15 mouse cellular contexts compared by ENCODE assay signal in the genomic region with DNA sequence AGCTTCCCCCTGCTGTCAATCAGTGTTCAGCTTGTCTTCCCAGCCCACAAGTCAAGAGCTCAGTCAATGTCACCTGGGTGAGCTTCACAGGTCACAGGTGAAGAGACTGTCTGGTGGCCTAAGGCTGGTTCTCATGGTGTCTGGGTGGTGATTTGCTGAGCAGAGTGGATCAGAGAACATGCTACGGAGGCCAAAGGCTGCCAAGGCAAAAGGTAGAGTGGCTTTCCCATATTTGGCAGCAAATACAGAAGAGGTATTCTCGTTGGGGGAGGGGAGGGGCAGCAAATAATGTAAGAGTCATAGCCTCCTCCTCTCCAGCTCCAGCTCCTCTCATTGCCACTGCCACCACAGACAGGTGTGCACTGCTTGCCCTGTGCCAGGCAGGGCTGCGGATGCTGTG. TPM values are rescaled to one million over a fixed set of nuclear protein-coding genes. Genes with fewer than 3 reads are reported as not detected.
A peak's percentile ranks its signal among the peaks of the same experiment; 100 is the strongest.
DNase-seq lines count a peak whose midpoint lies in the region; ATAC-seq and TF ChIP-seq lines count a peak whose summit lies in the region.
"Had no signal": no experiment of that assay in that cellular context is flagged by ENCODE, and none has a peak within 500 bp of the region (broad histone marks: within the 10 kb centered on the region; RNA-seq: fewer than 3 reads in every experiment).

No protein-coding gene starts in this region.

- no peak overlapping the region for H3K4me3 ChIP-seq in hindbrain, embryonic 10.5 days
- no peak overlapping the region for H3K4me3 ChIP-seq in hindbrain, embryonic 11.5 days (ENCODE audit: low read depth, low read length)
- H3K4me3 ChIP-seq in megakaryocyte, embryonic 14.5 days (replicated peaks), result peak overlapping the region; percentile 64
- H3K4me3 ChIP-seq in lung, embryonic 15.5 days, result no peak overlapping the region
- H3K4me3 ChIP-seq in stomach, postnatal 0 days (ENCODE audit: low read depth, low read length), result no peak overlapping the region
- H3K4me3 ChIP-seq in midbrain, embryonic 14.5 days (replicated peaks; ENCODE audit: low read depth, low read length), result no peak overlapping the region
- H3K4me3 ChIP-seq: hindbrain, embryonic 15.5 days; neural tube, embryonic 13.5 days had no signal

- no peak overlapping the region for H3K9ac ChIP-seq in hindbrain, embryonic 11.5 days (ENCODE audit: low read depth, low read length)
- no peak overlapping the region for H3K9ac ChIP-seq in lung, embryonic 15.5 days
- H3K9ac ChIP-seq in stomach, postnatal 0 days (ENCODE audit: low read length), result no peak overlapping the region
- no peak overlapping the region for H3K9ac ChIP-seq in midbrain, embryonic 14.5 days (replicated peaks; ENCODE audit: low read length)
- H3K9ac ChIP-seq: hindbrain, embryonic 15.5 days; neural tube, embryonic 13.5 days had no signal

- H3K27me3 ChIP-seq in hindbrain, embryonic 10.5 days (ENCODE audit: insufficient read depth, poor library complexity, severe bottlenecking), result no peaks in the 10 kb centered on the region
- no peaks in the 10 kb centered on the region for H3K27me3 ChIP-seq in hindbrain, embryonic 11.5 days (ENCODE audit: control insufficient read depth, insufficient read depth, low read length)
- no peaks in the 10 kb centered on the region for H3K27me3 ChIP-seq in megakaryocyte, embryonic 14.5 days (replicated peaks)
- H3K27me3 ChIP-seq in lung, embryonic 15.5 days, result no peaks in the 10 kb centered on the region
- H3K27me3 ChIP-seq in stomach, postnatal 0 days (ENCODE audit: control insufficient read depth, insufficient read depth, low read length), result no peaks in the 10 kb centered on the region
- no peaks in the 10 kb centered on the region for H3K27me3 ChIP-seq in midbrain, embryonic 14.5 days (ENCODE audit: control insufficient read depth, insufficient read depth, low read length)
- H3K27me3 ChIP-seq: hindbrain, embryonic 15.5 days; neural tube, embryonic 13.5 days had no signal

- no peak for ATAC-seq in hindbrain, embryonic 11.5 days (ENCODE audit: low FRiP score)
- ATAC-seq in megakaryocyte, adult 5-6 weeks (ENCODE audit: poor library complexity, severe bottlenecking), result no peak
- ATAC-seq in lung, embryonic 15.5 days (ENCODE audit: borderline replicate concordance, extremely low read depth, low FRiP score, low TSS enrichment), result no peak
- ATAC-seq in stomach, postnatal 0 days (ENCODE audit: low FRiP score, low TSS enrichment), result no peak
- ATAC-seq in midbrain, embryonic 14.5 days (ENCODE audit: low FRiP score, low TSS enrichment), result no peak
- ATAC-seq: forebrain, embryonic 16.5 days had no signal

- H3K36me3 ChIP-seq in hindbrain, embryonic 10.5 days, result no peaks in the 10 kb centered on the region
- no peaks in the 10 kb centered on the region for H3K36me3 ChIP-seq in hindbrain, embryonic 11.5 days (ENCODE audit: control insufficient read depth, insufficient read depth, low read length)
- H3K36me3 ChIP-seq in megakaryocyte, embryonic 14.5 days (replicated peaks; ENCODE audit: low read length), result peaks cover 61% of the 10 kb centered on the region
- H3K36me3 ChIP-seq in lung, embryonic 15.5 days, result no peaks in the 10 kb centered on the region
- H3K36me3 ChIP-seq in stomach, postnatal 0 days (ENCODE audit: control insufficient read depth, insufficient read depth, low read length), result no peaks in the 10 kb centered on the region
- no peaks in the 10 kb centered on the region for H3K36me3 ChIP-seq in midbrain, embryonic 14.5 days (ENCODE audit: control insufficient read depth, insufficient read depth, low read length)
- H3K36me3 ChIP-seq: hindbrain, embryonic 15.5 days; neural tube, embryonic 13.5 days had no signal

- H3K9me3 ChIP-seq in hindbrain, embryonic 10.5 days, result no peaks in the 10 kb centered on the region
- H3K9me3 ChIP-seq in hindbrain, embryonic 11.5 days (ENCODE audit: control insufficient read depth, low read length), result no peaks in the 10 kb centered on the region
- no peaks in the 10 kb centered on the region for H3K9me3 ChIP-seq in megakaryocyte, embryonic 14.5 days
- H3K9me3 ChIP-seq in lung, embryonic 15.5 days, result no peaks in the 10 kb centered on the region
- H3K9me3 ChIP-seq in stomach, postnatal 0 days (ENCODE audit: control insufficient read depth, low read length), result no peaks in the 10 kb centered on the region
- no peaks in the 10 kb centered on the region for H3K9me3 ChIP-seq in midbrain, embryonic 14.5 days (ENCODE audit: control insufficient read depth, low read length)
- H3K9me3 ChIP-seq: hindbrain, embryonic 15.5 days; neural tube, embryonic 13.5 days had no signal

- no peak for TF ChIP-seq CTCF in stomach, postnatal 0 days (IDR thresholded peaks at IDR 0.05; ENCODE audit: low read depth)

- H3K4me1 ChIP-seq in hindbrain, embryonic 10.5 days (replicated peaks), result peaks cover 59% of the 10 kb centered on the region
- H3K4me1 ChIP-seq in hindbrain, embryonic 11.5 days (replicated peaks; ENCODE audit: control insufficient read depth, insufficient read depth, low read length), result no peaks in the 10 kb centered on the region; the same call in 1 of the 2 replicates
- H3K4me1 ChIP-seq in megakaryocyte, embryonic 14.5 days, result peaks cover 99% of the 10 kb centered on the region
- H3K4me1 ChIP-seq in lung, embryonic 15.5 days, result peaks cover 56% of the 10 kb centered on the region
- peaks cover 9% of the 10 kb centered on the region for H3K4me1 ChIP-seq in stomach, postnatal 0 days (replicated peaks; ENCODE audit: control insufficient read depth, insufficient read depth)
- peaks cover 21% of the 10 kb centered on the region for H3K4me1 ChIP-seq in midbrain, embryonic 14.5 days (ENCODE audit: control insufficient read depth, insufficient read depth, low read length)

- no peak overlapping the region for H3K4me2 ChIP-seq in hindbrain, embryonic 11.5 days (replicated peaks; ENCODE audit: low read depth, low read length)
- no peak overlapping the region for H3K4me2 ChIP-seq in lung, embryonic 15.5 days
- H3K4me2 ChIP-seq in stomach, postnatal 0 days (replicated peaks; ENCODE audit: low read depth), result no peak overlapping the region
- H3K4me2 ChIP-seq in midbrain, embryonic 14.5 days (ENCODE audit: low read length), result no peak overlapping the region
- H3K4me2 ChIP-seq: hindbrain, embryonic 15.5 days; neural tube, embryonic 13.5 days had no signal

- WGBS in hindbrain, embryonic 10.5 days, result 84% methylated on average over 3 of the region's 3 CpGs
- WGBS in hindbrain, embryonic 11.5 days, result 84% methylated on average over 3 of the region's 3 CpGs
- 56% methylated on average over 3 of the region's 3 CpGs for WGBS in lung, embryonic 15.5 days
- WGBS in stomach, postnatal 0 days, result 64% methylated on average over 3 of the region's 3 CpGs
- WGBS in midbrain, embryonic 14.5 days, result 92% methylated on average over 3 of the region's 3 CpGs

- 0 out of 2 replicates have a peak overlapping the region, but pooled peaks have one; percentile 25 for H3K27ac ChIP-seq in hindbrain, embryonic 10.5 days
- no peak overlapping the region for H3K27ac ChIP-seq in hindbrain, embryonic 11.5 days (ENCODE audit: low read depth, low read length)
- H3K27ac ChIP-seq in lung, embryonic 15.5 days, result peak overlapping the region; percentile 95
- H3K27ac ChIP-seq in stomach, postnatal 0 days (replicated peaks), result peak overlapping the region; percentile 89
- H3K27ac ChIP-seq in midbrain, embryonic 14.5 days (replicated peaks; ENCODE audit: low read depth, low read length), result no peak overlapping the region
- H3K27ac ChIP-seq: hindbrain, embryonic 15.5 days; neural tube, embryonic 13.5 days had no signal

- TF ChIP-seq EP300 in stomach, postnatal 0 days (optimal IDR thresholded peaks at IDR 0.05), result no peak

- no peak for DNase-seq in hindbrain, embryonic 10.5 days (ENCODE audit: low spot score)
- no peak for DNase-seq in hindbrain, embryonic 11.5 days (ENCODE audit: low spot score)
- DNase-seq in stomach, postnatal 0 days (ENCODE audit: low spot score), result no peak
- DNase-seq in left cerebral cortex, adult 18-20 months (ENCODE audit: low spot score in 2 of 2), result no peak
- no peak for DNase-seq in midbrain, embryonic 14.5 days
- DNase-seq: adrenal gland, postnatal 36 days; cerebellum, postnatal 36 days; left cerebral cortex, postnatal 4 days; spleen, adult 18-20 months had no signal

RNA-seq across cellular contexts. Expression of a gene that starts 37.2 kb away (rescaled TPM):
- polyA plus RNA-seq in hindbrain, embryonic 10.5 days (2016; fragmentation: Nextera tagmentation; extraction: Ambion mirVana), result 65.7 and 67.8 TPM in 2 replicates
- 46.2 and 48.9 TPM in 2 replicates for polyA plus RNA-seq in hindbrain, embryonic 11.5 days (2014; fragmentation: Nextera tagmentation; extraction: Ambion mirVana)
- 87.8 and 156 TPM in 2 replicates for polyA plus RNA-seq in megakaryocyte, embryonic 14.5 days (2012; ENCODE audit: insufficient read depth, low replicate concordance)
- total RNA-seq in megakaryocyte, adult 5-6 weeks (2015), result not detected in 2 replicates
- total RNA-seq in megakaryocyte, adult 5-6 weeks (2017), result 0.26 and 1.3 TPM in 2 replicates
- 128 and 130 TPM in 2 replicates for polyA plus RNA-seq in lung, embryonic 15.5 days (2015; fragmentation: Nextera tagmentation; extraction: Ambion mirVana)
- 77.3 and 85.9 TPM in 2 replicates for polyA plus RNA-seq in stomach, postnatal 0 days (2015; fragmentation: Nextera tagmentation; extraction: Ambion mirVana)
- 10 to 100 TPM; 53.5 to 53.8 TPM for total RNA-seq in left cerebral cortex, adult 18-20 months (2021)
- polyA plus RNA-seq in midbrain, embryonic 14.5 days (2014; fragmentation: Nextera tagmentation; extraction: Ambion mirVana), result 31.1 and 31.3 TPM in 2 replicates

Comparison
In these comparisons a context has a peak if more than half of its experiments do, and no peak if none do; other contexts are left out.
1. H3K27ac ChIP-seq: peak in hindbrain, embryonic 10.5 days (single experiment), lung, embryonic 15.5 days (single experiment) and stomach, postnatal 0 days (single experiment); none in hindbrain, embryonic 11.5 days (single experiment) and midbrain, embryonic 14.5 days (single experiment).